Mouse (Mus musculus) gastrocnemius, postnatal 4 days (tissue): ENCODE measurements around the gene Ccnd3. TPM values are rescaled to one million over a fixed set of nuclear protein-coding genes. Genes with fewer than 3 reads are reported as not detected.
"Not testable (repeated sequence)": the region's sequence is repeated elsewhere in the genome, so short reads cannot be mapped to it uniquely, and the experiment has no call there.

Experiments
- DNase-seq, 2 experiments: peaks; one replicate each; pipeline ENCODE4 v3.0.0; 2021 to 2022; ENCODE audit warnings: low spot score in 2 of 2, mixed read lengths in 2 of 2
- total RNA-seq, 2 experiments: library from RNA; stranded (reverse); gene quantifications; 2 replicates each; pipeline ENCODE4 v1.2.3; 2021

Gene Ccnd3
- total RNA-seq, 2 experiments from 2014 or later, result 270 to 304 TPM

DNA sequence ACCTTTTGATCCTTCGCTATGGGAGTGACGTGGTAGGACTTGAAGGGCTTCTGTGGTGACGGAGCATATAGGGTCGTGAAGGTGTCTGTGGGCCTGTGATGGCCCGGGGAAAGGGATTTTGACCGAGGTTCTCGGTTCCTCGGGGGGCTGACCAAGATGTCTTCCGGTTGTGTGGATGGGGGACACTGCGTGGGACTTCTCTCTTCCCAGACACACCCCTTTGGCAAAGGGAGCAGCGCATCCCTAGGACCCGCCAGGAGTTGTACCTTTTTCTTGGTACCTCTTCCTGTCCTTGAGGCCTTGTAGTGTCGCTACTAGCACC is 106.8 kb downstream of the Ccnd3 start:
- no peak for DNase-seq

DNA sequence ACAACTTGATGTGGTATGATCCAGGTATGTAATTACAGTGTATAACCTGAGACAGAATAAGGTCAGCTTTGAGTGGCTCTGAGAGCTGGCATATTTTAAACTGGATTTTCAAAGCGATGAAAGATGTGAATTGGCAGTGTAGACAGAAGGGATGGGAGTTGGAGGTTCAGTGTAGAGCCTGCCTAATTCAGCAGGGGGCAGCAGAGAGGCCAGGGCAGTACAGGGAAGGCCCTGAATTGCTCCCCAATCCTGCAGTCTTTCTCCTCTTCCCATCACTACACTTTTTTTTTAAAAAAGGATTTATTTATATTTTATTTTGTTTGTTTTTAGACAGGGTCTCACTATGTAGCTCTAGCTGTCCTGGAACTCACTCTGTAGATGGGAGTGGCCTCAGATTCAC is 109.2 kb downstream of the Ccnd3 start:
- no peak for DNase-seq

DNA sequence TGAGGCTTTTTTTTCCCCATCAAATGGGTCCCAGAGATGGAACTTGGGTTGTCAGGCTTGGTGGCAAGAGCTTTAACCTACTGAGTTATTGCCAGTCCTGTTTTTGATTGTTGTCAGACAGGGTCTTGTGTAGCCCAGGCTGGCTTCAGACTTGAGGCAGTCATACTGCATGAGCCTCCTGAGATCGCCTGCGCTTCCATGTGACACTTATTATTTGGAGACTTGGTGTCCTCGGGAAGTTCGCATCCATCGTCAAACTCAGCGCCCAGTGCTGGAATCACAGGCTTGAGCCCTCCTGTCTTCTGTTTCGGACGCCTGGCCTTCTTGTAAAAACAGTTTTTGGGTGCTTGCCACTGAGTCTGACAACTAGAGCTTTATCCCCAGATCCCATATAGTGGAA is 111.3 kb downstream of the Ccnd3 start:
- no peak for DNase-seq

DNA sequence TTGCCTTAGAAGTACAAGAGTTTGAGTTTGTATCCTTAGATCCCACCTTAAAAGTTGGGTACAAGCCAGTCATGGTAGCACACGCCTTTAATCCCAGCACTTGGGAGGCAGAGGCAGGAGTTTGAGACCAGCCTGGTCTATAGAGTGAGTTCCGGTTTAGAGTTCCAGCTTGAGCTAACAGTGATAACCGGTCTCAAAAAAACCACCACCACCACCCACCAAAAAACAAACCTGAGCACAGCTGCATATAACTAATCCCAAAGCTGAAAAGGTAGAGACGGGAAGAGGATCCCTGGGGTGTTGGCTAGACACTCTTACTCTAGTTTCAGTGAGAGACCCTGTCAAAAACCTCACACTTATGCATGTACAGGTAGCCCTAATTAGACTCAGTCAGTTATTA is 111.8 kb downstream of the Ccnd3 start:
- DNase-seq, result no peak

DNA sequence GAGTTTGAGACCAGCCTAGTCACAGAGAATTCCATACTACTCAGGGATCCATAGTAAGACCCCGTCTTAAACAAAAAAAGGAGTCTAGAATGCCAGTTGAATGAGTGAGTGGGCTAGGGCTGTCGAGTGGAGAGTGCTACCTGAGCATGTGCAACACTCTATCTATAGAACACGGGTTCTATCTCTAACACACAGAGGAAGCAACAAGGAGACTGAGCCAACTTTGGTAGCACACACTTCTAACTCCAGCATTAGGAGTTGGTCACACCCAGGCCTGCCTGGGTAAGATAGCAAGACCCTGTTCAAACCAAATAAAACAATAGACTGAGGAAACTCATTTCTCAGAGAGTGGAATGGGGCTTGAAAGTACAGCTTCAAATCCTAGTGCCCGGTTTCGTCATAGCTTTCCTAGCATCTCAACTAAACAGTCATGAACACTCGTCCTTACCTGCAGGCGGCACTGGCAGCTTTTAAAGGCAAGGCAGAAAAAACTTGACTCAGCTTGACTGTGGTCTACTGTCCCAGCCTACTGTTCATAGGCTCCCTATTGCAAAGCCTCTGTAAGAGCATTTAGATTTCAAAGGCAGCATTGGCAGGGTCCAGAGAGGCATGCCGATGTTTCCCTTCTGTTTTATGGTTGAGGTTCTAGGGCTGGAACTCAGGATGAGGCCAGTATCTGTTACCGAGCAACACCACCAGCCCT is 112.9 kb downstream of the Ccnd3 start:
- DNase-seq, result no peak

DNA sequence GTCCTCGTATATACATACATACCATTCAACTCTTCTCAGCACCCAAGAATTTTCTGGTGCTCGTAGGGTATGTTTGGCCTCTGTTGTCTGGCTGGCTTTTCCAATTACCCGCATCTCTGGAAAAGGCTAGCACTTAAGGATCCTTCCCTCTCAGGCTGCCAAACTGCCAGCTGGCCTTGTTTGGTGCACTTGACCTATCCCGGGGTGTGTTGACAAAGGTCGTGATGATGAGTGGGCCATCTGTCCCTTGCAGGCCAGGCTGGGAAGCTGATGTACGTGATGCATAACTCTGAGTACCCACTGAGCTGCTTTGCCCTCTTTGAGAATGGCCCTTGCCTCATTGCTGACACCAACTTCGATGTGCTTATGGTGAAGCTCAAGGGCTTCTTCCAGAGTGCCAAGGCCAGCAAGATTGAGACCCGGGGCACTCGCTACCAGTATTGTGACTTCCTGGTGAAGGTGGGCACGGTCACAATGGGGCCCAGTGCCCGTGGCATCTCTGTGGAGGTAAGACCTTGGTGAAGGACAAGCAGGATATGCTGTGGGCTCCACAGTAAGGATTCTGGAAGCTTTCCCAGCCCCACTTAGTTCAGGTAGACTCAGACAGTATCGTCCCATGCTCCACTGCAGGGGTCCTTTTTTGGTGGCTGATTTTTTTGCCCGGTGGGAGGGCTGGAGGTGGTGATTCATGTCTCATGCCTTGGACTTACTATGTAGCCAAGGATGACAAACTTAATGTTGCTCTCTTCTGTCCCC is 113.9 kb downstream of the Ccnd3 start:
- DNase-seq, result no peak

DNA sequence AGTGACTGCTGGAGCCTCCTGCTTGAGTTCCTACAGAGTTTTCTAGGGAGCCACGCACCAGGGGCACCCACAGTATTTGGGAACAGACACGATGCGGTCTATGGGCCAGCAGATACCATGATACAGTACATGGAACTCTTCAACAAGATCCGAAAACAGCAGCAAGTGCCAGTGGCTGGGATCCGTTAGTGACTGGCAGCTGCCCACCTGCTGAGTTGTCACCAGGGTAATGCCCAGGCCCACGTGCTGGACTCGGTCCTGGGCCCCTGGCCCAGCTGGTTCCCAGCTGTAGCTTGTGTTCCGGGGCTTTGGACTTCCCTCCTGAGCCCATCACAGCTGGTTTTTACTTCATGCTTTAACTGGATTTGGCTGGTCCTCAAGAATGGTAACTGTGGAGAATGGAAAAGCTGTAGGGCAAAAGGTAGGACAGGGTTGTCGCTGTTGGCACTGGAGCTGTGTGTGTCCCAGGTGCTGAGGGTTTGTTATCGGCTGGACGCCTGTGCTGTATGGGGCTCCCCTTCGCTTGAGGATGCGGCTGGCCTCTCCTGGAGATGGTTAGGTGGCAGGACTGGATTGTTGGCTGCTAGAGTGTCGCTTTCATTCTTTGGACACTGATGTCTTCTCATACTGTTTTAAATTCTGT is 118.2 kb downstream of the Ccnd3 start:
- DNase-seq, result peak in 1 of 2 experiments; percentile 48

DNA sequence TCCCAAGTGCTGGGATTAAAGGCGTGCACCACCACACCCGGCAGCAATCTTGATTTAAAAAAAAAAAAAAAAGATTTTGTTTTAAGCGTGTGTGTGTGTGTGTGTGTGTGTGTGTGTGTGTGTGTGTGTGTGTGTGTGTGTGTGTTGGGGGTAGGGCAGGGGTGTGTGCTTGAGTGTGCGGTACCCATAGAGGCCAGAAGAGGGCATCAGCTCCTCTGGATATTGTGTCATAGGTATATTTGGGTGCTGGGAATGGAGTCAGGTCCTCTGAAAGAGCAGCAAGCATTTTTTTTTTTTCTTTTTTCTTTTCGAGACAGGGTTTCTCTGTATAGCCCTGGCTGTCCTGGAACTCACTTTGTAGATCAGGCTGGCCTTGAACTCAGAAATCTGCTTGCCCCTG is 119.7 kb downstream of the Ccnd3 start:
- DNase-seq, result not testable (repeated sequence)

DNA sequence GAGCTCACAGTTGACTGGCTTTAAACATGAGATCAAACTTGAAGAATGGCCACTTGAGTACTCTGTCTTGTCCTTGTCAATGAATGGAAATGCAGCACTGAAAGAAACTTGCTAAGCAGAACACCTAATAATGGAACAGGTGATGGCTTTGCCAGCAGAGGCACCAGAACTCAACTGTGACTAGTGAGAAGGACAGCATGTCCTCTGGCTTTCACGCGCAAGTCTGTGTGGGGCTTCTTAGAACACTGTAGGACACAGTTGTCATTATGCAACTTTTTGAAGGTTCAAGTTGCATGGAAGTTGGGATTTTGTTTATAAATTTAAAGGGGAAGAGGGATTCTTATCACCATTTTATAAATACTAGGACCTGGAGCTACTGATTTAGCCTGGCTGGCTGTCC is 120.2 kb downstream of the Ccnd3 start:
- no peak for DNase-seq

DNA sequence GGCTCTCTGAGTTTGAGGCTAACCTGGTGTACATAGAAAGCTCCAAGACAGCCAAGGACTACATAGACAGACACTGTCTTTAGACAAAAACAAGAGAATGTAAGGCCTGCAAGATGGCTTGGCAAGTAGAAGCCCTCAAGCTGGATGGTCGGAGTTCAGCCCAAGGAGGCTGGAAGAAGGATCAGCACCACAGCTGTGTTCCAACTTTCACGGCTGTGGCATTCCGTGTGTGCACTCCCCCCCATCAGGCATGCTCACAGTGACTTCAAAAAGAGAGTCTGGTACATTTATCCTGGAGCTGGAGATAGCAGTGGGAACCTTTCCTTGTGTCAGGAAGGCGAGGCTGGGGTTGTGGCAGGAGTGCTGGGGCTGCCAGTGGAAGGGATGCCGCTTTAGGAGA is 121.2 kb downstream of the Ccnd3 start:
- DNase-seq, result no peak

DNA sequence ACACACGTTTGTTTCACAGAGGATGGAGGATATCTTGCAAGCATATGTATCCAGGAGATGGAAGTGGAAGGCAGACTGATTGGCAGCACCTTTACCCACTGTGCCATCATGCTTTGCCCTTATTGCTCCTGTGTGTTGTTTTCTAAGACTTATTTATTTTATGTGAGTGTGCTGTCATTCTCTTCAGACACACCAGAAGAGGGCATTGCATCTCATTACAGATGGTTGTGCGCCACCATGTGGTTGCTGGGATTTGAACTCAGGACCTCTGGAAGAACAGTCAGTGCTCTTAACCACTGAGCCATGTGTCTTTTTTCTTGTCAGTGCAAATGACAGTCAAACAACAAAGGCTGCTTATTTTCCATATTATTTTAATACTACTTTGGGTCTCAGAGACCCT is 122.9 kb downstream of the Ccnd3 start:
- DNase-seq, result no peak

DNA sequence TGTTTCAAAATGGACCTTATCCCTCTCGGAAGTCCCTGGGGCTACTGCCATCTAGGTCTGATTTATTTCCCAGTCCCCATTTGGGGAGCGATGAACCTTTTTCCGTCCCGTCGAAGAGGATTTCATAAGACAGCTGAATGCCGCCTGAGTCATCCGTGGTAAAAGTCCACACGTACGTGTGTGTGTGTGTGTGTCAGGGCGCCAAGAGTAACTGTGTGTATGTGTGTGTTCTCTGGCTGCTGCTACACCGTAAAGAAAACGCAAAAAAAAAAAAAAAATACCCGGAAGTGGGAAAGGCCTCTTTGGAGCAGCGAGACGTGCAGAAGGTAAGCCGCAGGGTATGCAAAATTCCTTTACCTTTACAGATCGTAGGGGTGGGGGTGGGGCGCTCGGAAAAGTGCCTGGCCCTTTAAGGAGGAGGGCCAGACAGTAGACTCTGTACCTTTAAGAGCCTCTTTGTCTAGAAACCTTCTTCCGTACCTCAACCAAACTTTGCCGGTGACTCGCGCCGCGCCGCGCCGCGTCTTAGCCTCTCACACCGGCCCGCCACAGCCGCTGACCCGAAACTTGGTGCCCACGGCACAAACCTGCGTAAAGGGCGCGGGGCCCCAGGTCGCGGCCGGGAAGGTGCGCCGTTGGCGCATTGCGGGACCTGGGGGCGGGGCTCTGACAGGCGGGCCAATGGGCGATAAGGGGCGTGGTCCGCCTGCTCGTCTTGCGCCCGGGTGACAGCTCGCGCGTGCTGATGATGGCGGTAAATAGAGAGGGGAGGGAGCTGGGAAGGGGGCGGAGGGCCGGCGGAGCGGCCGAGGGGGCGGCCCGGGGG is 124.2 kb downstream of the Ccnd3 start:
- DNase-seq, result peak; percentile 88 to 97

DNA sequence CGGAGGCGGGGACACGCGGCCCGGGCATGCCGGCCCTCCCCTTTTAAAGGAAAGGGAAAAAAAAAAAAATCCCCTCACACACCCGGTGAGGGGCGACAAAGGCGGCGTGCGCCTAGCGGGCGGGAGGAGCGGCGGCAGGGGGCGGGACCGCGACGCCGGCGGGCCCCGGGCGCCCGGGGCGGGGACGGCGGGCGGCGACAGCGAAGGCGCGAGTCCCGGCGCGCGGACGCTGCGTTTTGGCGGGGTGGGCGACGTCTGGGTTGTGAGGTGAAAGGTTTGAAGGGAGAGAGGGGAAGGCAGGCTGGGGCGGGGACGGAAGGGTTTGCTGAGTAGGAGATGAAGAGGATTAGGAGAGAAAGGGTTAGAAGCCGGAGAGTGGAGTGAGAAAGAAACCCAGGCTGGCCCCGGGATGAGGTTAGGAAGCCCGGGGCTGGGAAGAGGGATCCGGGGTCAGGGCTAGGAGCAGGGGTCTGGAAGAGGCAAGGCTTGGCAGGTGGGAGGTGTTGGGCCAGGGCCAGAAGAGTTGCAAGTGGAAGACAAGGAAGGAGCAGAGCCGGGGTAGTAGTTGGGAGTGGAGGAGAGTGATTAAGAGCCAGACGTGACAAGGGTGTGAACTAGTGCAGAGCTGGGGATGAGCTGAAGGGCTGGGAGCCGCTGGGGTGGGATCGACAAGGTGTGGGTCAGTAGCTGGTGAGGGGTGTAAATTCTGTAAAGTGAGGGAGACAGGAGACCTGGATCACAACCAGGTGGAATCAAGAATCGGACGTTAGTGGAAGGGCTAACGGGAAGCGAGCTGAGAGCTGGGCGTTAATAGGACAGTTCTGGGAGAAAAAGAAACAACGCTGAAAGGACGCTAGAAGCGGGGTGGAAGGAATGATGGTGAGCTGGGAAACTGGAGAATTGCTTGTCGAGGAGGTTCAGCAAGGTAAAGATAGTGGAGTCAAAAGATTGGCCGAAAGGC is 125.1 kb downstream of the Ccnd3 start:
- peak in 1 of 2 experiments; percentile 33 for DNase-seq

DNA sequence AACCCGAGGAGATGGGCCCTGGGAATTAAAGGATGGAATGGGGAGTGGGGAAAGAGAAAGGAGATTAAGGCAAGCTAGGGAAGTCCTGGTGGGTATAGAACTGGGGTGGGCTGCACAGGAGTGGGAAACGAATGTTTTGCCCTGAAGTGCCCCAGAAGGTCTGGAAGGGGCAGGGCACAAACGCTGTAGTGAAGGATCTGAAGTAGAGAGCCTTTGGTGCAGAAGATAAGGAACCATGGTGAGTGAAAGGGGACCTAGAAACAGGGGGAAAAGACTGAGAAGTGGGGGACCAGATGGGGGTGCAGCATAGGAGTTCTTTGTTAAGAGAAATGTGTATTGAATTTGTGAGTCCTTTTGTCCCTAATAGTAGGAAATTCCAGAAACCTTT is 125.8 kb downstream of the Ccnd3 start, which contains the start of gene Usp49:
TSS of gene Usp49 (plus strand) at position 13 of the 388 bp plus-strand sequence.
- DNase-seq, result no peak

DNA sequence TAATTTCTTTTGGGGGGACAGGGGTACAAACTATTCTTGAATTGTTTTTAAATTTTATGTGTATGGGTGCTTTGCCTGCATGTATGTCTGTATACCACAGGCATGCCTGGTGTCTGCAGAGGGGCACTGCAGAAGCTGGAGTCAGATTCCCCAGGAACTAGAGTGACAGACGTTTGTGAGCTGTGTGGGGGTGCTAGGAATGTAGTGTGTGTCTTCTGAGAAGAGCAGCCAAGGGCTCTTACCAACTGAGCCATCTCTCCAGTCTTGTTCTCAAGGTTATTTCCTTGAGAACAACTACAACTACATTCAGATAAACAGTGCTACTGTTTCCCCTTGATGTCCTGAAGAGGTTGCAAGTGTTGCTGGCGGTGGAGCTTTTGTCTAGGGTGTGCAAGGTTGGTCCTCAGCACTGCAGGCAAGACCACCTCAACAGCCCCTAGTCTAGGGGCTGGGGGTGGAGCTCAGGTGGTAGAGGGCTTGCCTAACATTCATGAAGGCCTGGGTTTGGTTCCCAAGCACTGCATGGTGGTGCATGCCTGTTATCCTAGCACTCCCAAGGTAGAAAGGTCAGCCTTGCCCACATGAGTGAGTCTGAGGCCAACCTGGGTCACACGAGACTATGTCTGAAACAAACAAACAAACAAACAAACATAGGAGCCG is 127.5 kb downstream of the Ccnd3 start:
- DNase-seq, result no peak

DNA sequence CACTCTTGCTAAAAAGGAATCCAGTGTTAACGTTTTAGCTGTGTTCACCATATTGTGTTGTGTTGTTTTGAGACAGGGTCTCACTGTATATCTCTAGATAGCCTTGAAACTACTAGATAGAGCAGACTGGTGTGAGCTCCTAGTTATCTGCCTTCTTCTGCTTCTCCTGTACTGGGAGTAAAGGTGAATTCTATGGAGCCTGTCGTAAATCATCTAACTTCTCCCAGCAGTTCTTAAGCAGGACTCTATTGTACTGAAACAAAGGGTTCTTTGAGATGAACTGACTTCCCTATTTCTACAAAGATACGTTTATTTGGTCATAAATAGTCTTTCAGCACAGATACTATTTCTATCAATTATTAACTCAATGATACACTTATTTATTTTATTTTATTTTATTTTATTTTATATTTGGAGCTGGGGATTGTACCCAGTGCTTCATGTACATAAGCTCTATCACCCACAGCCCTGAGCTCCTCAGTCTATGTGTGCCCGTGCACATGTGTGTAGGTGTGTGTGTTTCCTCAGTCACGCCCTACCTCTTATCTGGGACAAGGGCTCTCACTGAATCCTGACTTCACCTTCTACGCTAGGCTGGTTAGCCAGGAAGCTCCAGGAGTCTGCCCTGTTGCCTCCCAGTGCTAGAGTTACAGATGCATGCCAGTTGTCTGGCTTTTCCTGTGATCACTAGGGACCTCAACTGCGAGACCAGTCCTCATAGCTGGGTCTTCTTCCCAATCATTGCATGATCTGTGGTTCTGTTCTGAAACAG is 129.3 kb downstream of the Ccnd3 start:
- no peak for DNase-seq

DNA sequence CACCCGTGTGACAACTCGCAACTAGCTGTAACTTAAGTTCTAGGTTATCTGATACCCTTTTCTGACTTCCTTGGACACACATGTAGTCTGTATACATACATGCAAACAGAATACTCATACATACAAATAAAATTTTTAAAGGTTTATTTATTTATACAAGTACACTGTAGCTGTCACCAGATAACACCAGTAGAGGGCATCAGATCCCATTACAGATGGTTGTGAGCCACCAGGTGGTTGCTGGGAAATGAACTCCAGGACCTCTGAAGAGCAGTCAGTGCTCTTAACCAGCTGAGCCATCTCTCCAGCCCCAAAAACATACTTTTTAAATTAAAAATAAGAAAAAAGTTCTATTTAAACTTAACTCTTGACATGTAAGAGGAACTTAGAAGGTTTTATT is 138.1 kb downstream of the Ccnd3 start:
- DNase-seq, result no peak

DNA sequence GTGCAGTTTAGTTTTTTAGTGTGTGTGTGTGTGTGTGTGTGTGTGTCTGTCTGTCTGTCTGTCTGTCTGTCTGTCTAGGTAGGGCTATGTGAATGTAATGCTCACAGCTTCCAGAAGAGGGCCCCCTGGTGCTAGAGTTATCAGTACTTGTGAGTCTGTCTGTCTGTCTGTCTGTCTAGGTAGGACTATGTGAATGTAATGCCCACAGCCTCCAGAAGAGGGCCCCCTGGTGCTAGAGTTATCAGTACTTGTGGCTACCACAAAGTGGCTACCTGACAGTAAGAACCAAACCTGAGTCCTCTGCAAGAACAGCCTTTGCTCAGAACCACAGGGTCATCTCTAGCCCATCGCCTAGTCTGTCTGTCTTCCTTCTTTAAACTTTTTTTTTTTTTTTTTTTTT is 141.8 kb downstream of the Ccnd3 start:
- peak; percentile 35 to 60 for DNase-seq

DNA sequence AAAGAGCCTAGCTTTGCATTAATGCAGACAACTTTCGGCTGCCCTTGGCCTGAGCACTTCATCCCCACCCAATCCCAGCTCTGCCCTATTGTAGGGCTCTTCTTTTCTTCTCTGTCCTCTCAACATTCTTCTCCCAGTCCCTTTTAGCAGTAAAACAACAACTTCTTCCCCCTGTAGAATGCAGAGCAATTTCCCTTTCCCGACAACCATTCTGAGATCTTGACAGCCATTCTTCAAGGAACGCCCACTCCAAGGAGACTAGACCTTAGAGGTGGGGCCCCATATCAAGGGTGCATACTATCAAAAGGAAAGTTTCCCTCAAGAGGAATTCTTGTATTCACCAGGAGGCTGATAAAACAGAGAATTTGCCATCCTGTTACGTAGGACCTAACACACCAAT is 144.1 kb downstream of the Ccnd3 start:
- DNase-seq, result no peak
